13 mouse cellular contexts compared by ENCODE assay signal in the genomic region with DNA sequence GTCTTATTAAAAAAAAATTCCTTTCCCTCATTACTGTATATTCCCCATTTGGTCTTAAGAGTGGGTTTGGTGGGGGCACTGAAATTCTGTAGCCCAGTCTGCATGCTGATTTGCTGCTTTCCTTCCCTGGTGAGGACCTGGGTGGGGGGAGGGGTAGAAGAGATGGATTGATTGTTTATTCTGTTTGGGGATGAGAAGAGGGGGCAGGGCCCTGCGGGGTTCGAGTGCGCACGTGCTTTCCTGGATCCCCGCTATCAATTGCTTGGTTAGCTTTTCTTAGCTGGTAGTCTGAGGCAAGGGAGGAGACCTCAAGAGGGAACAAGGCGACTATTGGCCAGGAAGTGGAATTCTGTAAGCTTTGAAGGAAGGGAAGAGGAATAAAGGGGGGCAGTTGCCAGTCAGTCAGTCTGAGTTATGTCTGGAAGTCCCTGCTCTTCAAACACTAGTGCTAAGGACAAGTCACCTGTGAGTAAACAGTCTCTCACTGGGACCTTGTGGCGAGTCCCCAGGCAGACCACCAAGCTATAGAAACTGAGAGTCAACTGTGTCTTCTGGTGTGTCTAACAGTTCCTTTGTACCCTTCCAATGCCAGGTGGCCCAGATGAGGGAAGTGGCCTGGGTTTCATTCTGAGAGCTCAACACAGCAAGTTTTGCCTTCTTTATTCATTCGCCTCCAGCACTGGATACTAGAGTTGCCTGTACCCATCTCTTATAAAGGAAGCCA.
DNase-seq lines count a peak whose midpoint lies in the region; ATAC-seq lines count a peak whose summit lies in the region.
"Had no signal": no experiment of that assay in that cellular context is flagged by ENCODE, and none has a peak within 500 bp of the region (broad histone marks: within the 10 kb centered on the region; RNA-seq: fewer than 3 reads in every experiment).

No protein-coding gene starts in this region.

- no peaks in the 10 kb centered on the region for H3K27me3 ChIP-seq in liver, embryonic 15.5 days
- H3K27me3 ChIP-seq in midbrain, embryonic 13.5 days = no peaks in the 10 kb centered on the region
- H3K27me3 ChIP-seq: liver, embryonic 13.5 days had no signal

- no peak overlapping the region for H3K4me2 ChIP-seq in liver, embryonic 15.5 days
- H3K4me2 ChIP-seq in midbrain, embryonic 13.5 days (replicated peaks) = no peak overlapping the region
- H3K4me2 ChIP-seq: liver, embryonic 13.5 days had no signal

- H3K9me3 ChIP-seq in liver, embryonic 15.5 days (replicated peaks) = no peaks in the 10 kb centered on the region
- H3K9me3 ChIP-seq in midbrain, embryonic 13.5 days = no peaks in the 10 kb centered on the region
- H3K9me3 ChIP-seq: liver, embryonic 13.5 days had no signal

- 51% methylated on average over 8 of the region's 8 CpGs for WGBS in liver, embryonic 15.5 days (ENCODE audit: insufficient replicate concordance)
- WGBS in midbrain, embryonic 13.5 days = 29% methylated on average over 8 of the region's 8 CpGs

- no peak overlapping the region for H3K4me3 ChIP-seq in liver, embryonic 15.5 days (replicated peaks)
- no peak overlapping the region for H3K4me3 ChIP-seq in brown adipose tissue, adult 24 weeks (ENCODE audit: insufficient read depth, low read depth, low read length)
- H3K4me3 ChIP-seq in midbrain, embryonic 13.5 days (replicated peaks) = no peak overlapping the region
- H3K4me3 ChIP-seq: liver, embryonic 13.5 days had no signal

- DNase-seq in embryo, embryonic 10 days (ENCODE audit: low spot score) = peak; percentile 41
- DNase-seq in embryo, embryonic 11 days = no peak
- no peak for DNase-seq in liver
- DNase-seq in gastrocnemius, postnatal 14 days = no peak
- DNase-seq in thymus, postnatal 14 days = no peak
- DNase-seq: cerebellum, adult 11 months; gastrocnemius, postnatal 10 days; heart, postnatal 4 days; liver, embryonic 13.5 days; thymus, postnatal 25 days had no signal

- ATAC-seq in liver, embryonic 15.5 days (ENCODE audit: insufficient read depth) = no peak
- ATAC-seq in midbrain, embryonic 13.5 days = peak; percentile 38

- H3K27ac ChIP-seq in liver, embryonic 15.5 days (replicated peaks) = 0 out of 2 replicates have a peak overlapping the region, but pooled peaks have one; percentile 14
- peak overlapping the region; percentile 78 for H3K27ac ChIP-seq in brown adipose tissue, adult 24 weeks (replicated peaks; ENCODE audit: low read depth, low read length)
- H3K27ac ChIP-seq in midbrain, embryonic 13.5 days = no peak overlapping the region
- H3K27ac ChIP-seq: liver, embryonic 13.5 days had no signal

- no peak overlapping the region for H3K9ac ChIP-seq in liver, embryonic 15.5 days
- H3K9ac ChIP-seq in midbrain, embryonic 13.5 days (replicated peaks) = no peak overlapping the region
- H3K9ac ChIP-seq: liver, embryonic 13.5 days had no signal

- no peaks in the 10 kb centered on the region for H3K36me3 ChIP-seq in liver, embryonic 15.5 days (replicated peaks)
- H3K36me3 ChIP-seq in midbrain, embryonic 13.5 days = no peaks in the 10 kb centered on the region
- H3K36me3 ChIP-seq: liver, embryonic 13.5 days had no signal

- intact Hi-C loops in gastrocnemius, postnatal 14 days (cut with DNase I; ENCODE audit: low total_unique reads) = no loop called here

- H3K4me1 ChIP-seq in liver, embryonic 15.5 days (replicated peaks) = peaks cover 28% of the 10 kb centered on the region
- H3K4me1 ChIP-seq in brown adipose tissue, adult 24 weeks (ENCODE audit: control insufficient read depth, insufficient read depth, insufficient read length, low read length) = peaks cover 4% of the 10 kb centered on the region
- peaks cover 40% of the 10 kb centered on the region for H3K4me1 ChIP-seq in midbrain, embryonic 13.5 days (replicated peaks)
